Mouse (Mus musculus) cerebellum, adult 9-10 months (tissue): ENCODE data around the gene Tas2r138.
"Not testable (repeated sequence)": the region's sequence is repeated elsewhere in the genome, so short reads cannot be mapped to it uniquely, and the experiment has no call there.

Experiments
- DNase-seq: peaks from one replicate; pipeline ENCODE4 v3.0.0; 2022

The Tas2r138 gene

DNA sequence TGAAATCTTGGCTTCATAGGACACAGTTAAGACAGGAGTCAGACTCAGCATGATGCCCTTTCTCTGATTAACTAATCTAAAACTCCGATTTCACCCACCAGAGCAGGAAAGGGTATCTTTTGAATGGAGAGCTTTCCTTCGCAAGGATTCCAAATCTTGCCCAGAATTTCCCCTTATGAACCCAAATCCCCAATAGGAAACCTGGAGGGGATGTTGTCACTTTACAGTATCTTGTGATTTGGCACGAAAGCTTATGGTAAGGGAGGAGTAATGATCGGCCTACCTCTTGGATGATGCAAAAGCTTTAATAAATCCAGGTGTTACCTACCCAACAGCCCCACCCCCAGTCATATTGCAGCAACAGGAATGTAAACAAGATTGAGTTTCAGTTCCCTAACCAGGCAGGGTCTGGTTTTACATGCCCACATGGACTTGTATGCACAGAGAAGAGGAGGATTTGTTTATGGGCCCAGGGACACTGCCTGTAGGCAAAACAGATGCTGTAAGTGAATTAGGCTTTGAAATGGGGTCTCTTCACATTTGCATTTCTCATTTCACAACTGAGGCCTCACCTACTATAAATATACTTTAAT lies at the start of gene Tas2r138:
Tas2r138 (minus strand) TSS at position 51 of the 593 bp plus-strand sequence.
- DNase-seq, result no peak

DNA sequence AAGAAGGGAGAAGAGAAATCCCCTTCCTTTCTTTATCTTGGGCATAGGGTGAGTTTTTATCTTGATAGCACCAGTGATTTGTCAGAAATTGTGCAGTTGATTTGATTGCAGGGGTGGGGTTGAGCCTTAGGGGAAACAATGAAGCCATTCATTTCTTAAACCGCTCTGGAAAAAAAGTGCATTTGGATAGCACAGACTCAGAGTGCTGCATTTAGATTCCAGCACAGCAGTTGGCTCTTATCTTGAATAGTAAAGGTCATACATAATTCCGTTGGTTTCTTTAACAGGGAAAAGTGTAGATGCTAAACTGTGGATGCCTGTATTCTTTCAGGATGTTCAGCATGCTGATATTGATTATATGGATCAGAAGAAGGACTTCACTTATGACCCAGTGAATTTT lies 47.8 kb upstream of the Tas2r138 start:
- no peak for DNase-seq

DNA sequence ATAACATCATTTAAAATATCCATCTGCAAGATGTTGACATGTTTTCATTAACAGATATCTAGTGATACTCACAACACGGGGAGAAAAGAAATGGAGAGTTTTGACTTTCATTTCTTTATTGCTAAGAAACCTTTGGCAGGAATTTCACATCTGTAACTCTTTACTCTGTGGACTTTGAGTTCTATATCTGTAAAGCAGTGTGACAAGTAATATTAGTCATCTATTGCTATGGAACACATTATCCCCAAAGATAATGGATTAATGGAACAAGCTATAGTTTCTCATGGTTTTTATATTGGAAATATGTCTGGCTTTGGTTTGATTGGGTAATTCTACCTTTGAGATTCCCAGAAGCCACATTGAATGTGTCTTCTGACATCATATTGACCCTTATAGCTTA lies 37.8 kb upstream of the Tas2r138 start:
- DNase-seq, result no peak

DNA sequence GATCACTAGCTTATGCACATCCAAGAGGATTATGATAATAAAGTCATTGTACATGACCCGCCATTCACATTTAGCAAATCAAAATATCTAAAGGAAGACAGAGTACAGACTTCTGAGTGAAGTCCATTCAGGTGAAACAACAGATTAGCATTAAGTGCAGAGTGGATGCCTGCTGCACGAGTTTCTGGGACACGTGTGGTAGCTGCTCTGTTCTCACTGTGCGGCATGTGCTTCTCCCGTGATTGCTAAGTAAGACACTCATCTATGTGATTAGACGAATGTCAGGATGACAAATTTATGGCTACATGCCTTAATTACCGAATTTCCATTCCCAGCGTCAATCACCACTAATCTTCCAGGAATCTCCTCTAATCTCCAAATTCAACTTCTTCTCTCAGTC lies 32.6 kb upstream of the Tas2r138 start:
- DNase-seq, result no peak

DNA sequence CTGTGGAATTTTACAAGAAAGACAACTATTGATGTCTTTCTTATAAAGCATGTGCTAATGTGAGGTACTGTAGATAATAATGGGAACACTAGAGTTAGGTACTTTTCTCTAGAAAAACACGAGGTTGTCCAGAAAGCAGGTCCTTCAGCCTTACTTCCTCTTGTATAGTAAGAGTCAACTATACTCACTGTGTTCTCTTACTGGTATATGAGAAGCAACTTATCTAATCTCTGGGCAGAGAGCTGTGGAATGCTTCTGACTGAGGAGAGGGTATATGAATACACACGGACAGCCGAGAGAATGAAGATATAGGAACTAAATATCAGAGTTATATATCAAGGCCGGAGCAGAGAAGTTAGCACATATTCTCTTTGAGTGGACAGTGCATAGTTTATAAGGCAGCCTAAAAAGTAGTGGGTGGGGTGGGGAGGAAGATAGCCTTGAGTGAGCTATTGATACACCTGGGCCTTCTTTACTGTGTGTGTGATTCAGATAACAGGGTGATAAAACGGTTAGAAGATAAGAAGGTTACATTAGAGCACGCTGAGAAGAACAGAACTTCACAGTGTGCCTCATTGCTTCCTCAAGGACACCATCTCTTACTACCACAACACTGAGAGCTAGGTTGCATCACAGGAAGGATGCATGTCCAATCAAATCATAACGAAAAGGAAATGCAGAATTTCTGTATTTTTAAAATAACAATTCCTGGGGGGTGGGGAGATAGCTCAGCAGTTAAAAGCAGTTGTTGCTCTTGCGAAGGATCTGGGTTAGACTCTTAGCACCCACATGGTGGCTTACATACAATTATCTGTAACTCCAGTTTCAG lies 27.8 kb upstream of the Tas2r138 start:
- no peak for DNase-seq

DNA sequence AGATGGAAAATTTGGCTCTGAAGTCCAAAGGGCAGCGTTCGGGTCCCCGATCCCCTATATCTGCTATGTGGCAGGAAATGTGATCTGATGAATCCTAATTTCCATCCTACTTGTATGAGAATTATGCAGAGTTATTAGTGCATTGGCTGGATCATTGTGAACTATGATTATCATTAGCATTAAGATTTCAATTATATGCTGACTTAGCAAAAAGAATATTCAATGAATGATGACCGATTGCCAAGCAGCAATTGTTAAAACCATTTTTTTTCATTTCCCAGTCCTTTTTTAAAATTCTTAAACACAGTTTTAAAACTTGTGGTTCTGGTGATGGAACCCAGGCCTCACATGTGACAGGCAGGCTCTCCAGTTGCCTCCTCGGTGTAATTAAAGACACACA lies 24.6 kb upstream of the Tas2r138 start:
- no peak for DNase-seq

DNA sequence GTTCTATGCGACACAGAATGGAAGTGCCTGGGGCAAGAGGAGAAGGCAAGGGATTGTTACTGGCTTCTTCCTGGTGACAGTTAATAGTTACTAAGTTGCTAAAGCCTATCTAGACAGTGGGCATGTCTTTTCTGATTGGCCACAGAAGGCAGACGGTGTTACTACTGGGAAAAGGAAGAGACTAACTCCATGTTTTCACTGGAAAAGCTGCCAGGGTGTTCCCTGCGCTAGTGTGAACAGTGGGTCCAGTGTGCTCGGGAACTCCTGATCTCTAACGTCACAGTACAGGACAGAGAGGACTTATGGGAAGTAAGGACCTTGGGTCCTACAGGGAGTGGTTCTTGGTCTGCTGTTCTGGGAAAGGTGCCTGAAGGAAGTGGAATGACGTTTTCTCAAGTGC lies 22.4 kb upstream of the Tas2r138 start:
- no peak for DNase-seq

DNA sequence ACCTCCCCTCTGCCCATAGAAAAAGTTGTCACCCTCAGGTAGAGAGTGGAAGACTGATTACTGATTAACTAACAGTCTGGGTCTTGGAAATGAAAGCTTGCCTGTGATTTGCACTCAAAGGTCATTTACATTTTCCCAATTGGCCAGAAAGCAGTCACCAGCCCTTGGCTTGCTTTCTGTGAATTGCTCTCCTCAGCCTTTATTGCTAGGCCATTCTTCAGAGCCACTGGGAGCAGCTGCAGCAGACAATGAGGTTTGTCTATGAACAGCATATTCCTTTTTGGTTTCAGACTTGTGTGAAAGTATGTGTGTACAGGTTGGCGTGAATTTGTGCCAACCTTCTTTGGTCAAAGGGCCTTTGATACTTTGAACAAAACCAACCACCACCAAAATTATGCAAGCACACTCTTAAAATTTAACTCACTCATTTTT lies 21.5 kb upstream of the Tas2r138 start:
- DNase-seq, result no peak

DNA sequence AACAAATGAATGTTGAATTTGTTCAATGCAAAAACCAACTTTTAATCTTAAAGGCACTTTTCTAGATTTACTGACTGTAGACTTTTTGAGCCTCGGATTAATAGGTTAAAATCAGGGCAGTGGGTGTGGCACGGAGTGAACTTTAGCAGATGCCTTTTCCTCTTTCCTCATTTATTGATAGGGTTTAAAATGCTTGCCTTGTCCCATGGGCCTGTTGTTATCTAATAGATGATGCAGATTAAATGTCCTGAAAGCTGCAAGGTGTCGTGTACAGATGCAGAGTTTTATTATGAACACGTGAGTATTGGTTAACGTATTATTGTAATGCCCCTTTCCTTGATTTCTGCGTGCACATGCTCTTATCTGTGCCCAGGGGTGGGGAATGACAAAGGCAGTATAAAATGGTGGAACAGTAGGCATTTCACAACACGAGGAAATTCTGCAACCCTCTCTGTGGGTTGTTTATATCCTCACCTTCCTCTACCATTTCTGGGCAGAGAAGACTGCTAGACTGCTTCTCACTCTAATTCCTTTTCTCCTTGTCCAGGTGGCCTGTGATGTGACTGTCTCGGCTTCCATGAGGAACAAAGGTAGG lies 15.4 kb upstream of the Tas2r138 start, which contains the start of gene Mgam:
Mgam (plus strand) TSS at position 426 of the 595 bp plus-strand sequence.
- no peak for DNase-seq

DNA sequence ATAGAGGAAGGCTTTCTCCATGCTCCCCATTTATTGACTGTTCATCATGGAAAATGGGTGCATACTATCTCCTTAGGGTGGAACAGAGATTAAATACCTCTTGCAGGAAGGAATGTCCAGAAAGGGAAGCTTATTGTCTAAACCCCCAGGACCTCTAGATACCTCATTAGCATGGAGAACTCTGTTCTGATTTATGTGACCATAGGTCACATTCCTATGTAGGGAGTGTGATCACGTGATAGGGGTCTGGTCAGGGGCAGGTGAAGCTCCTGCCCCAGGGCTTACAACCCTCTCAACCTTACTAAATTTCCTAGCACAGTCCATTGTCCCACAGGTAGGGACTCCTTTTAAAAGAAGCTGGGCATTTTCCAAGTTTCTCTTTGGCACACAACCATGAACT lies 13.0 kb upstream of the Tas2r138 start:
- no peak for DNase-seq

DNA sequence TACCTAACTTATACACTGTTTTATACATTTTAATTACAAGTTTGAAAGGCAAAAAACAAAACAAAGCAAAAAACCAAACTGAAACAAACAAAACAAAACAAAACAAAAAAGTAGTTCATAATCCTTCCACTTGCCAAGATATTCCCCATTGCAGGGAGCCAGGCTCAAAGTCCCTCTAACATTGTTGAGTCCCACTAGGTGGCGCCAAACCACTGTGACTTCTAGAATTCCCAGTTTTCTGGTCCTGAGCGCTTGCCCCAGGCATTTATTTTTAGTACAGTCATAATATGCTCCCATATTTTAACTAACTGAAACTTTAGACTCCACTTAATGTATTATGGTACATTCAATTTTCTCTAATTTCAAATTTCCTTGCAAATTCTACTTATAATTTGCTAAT lies 4.9 kb upstream of the Tas2r138 start:
- peak; percentile 18 for DNase-seq

DNA sequence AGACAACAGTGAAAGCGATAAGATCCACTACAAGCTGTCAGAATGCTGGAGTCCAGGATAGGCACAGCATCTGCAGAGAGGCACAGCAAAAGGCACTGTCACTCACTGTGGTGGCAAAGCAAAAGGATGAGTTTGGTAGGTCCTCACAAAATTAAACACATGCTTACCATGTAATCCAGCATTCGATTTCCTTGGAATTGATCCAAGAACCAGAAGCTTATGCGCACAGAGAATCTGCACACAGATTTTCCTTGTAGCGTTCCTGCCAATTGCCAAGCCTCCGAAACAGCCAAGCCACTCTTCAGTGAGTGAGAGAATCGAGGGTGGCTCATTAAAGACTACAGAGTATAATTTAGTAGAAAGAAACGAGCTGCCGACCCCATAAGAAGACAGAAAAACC lies 2.9 kb downstream of the Tas2r138 start:
- no peak for DNase-seq

DNA sequence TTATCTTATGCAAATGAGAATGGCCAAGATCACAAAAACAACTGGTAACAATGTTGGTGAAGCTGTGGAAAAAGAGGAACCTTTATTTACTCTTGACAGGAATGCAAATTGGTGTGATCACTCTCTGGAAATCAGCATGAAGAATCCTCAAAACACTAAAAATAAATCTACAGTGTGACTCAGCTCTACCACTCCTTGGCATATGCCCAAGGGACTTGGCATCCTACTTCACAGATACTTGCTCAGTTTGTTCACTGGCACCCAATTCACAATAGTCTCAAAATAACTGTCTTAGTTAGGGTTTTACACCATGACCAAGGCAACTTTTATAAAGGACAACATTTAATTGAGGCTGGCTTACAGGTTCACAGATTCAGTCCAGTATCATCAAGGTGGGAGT lies 5.7 kb downstream of the Tas2r138 start:
- peak; percentile 32 for DNase-seq

DNA sequence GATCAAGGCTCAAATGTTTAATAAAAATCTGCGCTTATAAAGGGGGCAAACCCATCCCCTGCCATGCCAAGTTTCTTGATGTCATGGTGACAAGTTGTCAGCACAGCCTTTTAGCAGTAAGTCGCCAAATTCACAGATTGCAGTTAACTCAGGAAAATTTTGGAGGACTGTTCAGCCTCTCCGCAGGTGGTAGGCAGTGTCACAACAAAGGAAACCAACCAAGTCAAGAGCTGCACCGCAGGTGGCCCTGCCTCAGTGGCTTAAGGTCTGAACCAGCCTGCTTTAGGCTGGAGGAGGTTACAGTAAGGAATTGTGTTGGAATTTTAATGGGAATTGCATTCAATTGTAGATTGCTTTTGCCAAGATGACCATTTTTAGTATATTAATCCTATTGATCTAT lies 14.6 kb downstream of the Tas2r138 start:
- not testable (repeated sequence) for DNase-seq

DNA sequence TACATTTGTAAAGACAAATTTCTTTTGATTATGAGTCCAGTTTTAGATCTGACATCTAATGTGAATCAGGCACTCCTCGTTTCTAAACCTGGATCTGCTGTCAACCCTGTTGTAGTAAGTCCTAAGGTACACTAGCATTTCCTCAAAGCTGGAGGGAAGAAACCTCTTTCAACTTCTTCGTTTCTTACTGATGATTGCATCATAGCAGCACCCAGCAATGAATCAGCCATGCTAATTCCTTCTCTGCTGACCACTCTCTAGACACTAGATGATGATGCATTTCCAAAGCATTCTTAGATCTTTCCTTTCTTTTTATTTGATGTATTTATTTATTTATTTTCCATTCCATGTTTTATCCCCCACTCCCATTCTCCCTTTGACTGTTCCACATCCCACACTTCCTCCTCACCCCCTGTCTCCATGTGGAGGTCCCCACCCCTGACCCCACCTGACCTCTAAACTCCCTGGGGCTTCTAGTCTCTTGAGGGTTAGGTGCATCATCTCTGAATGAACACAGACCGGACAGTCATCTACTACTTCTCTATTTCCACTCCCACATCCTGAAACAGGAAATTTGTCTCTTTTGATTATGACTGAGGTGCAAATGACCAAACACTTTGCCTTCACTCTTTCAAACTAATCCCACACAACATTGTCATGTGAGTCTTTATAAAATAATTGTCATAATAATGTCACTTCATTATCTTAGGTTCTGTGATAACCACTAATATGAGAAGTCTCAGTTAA lies 18.1 kb downstream of the Tas2r138 start:
- DNase-seq, result no peak

DNA sequence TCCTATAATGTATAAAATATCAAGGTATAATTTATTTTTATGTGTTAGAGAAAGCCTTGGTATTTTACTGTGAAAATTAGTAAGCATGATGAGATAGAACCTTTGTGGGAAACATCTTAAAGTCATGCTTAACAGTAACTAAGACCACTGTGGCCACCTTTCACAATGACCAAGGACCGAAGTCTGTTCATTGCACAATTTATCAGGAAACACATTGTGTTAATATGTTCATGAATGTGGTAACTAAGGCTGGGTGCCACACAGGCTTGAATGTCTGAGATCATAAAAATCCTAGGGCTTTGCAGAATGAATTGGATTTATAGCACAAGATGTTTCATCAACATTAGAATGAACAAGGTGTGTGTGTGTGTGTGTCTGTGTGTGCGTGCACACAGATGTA lies 24.8 kb downstream of the Tas2r138 start:
- DNase-seq, result no peak

DNA sequence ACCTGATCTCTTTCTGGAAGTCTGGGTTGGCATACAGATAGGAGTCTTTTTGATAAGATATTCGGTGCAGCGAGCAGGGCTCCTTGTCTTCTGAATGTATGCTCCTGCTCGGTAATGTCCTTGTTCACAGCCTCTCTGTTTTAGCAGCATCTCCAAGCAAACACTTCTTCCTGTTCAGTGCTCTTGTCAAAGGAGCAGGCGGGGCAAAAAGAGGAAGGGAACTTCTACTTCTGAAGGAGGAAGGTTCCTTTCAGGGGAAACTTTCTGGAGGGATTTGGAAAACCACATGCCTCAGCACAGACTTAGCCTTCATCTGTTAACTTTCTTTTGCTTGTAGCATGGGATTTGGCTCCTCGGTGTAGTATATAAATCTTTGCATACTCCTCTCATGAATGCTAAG lies 27.5 kb downstream of the Tas2r138 start, which contains the start of gene Clec5a:
Clec5a (minus strand) TSS at position 177 of the 400 bp plus-strand sequence.
- no peak for DNase-seq

DNA sequence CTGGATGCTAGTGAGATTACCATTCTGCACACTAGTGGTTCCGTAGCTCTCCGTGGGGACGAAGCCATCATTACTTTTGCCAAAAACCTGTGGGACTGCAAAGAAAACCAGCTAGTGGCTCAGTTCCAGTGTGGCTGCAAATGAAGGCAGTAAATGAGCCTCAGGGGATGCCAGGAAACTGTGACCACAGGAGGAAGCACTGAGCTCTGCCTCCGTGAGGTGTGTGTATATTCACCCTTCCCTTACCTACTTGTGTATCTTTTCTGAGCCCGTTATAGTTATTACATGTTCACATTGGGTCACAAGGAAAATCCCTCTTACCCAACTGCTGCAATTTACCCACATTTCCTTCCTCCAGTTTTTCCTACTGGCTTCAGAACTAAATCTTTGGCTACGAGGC lies 28.8 kb downstream of the Tas2r138 start:
- no peak for DNase-seq

DNA sequence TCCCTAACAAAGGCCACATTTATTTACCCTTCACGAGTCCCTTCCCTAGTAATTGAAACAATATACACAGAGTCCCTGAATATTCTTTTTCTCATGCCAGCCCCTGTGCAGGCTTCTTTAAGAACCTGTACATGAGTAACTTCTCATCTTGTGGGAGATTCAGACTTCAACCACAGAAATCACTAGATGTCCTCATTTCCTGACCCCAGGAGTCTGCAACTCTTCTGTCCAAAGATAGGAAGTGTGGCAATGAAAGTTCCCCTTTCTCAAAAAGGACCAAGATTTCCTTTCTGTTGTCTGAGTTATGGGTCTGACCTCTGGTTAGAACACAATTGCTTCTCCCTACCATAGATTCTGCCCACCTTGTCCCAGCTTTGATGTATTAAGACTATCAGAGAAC lies 36.8 kb downstream of the Tas2r138 start:
- DNase-seq, result no peak

DNA sequence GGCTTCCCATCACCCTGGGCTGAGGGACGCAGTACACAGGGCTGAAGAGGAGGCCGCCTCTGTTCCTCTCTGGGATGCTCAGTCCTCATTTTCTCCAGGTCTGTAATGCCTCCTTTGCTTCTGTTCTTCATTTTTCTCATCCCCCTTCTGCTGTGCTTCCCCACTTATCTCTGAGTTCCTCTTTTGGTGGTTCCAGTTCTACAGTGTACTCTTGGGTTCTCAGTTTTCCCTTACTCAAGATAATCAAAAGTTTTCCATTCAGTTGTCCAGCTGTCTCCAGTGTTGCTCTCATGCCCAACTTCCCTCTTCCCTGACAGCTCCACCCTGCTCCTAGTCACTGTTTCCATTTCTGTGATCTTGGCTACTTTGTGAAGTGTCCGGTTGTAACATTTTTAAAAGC lies 39.5 kb downstream of the Tas2r138 start:
- no peak for DNase-seq

DNA sequence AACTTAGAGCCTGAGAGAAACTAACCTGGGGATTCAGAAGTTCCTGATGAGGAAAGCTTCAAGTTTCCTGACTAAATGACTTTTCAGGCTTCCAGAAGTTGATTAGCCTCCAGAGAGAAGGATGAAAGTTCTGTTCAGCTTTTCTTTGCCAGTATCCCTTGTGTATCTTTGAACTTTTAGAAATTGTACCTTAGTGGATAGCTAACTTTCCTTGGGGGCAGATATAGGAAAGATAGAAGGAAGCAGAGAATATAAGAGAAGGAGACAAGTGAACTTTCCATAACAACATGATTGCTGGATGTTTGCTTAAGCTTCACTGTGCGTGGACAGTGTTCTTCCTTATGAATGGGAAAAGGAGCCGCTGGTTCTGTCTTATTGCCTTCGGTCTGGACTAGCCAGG lies 43.9 kb downstream of the Tas2r138 start, which contains the start of gene Olfr460:
Olfr460 (plus strand) TSS at position 301 of the 400 bp plus-strand sequence.
- DNase-seq, result no peak
